Mouse (Mus musculus) stomach, postnatal 0 days (tissue): ENCODE data around the gene Gatad2a.

ENCODE experiments used
- CTCF ChIP-seq: IDR thresholded peaks from 2 replicates; pipeline ENCODE4 v1.5.1; 2016; ENCODE audit warnings: antibody characterized with exemption, low read depth, mild to moderate bottlenecking, moderate library complexity
- EP300 ChIP-seq: optimal IDR thresholded peaks from 2 replicates; pipeline ENCODE3; 2016; ENCODE audit warnings: antibody characterized with exemption

DNA sequence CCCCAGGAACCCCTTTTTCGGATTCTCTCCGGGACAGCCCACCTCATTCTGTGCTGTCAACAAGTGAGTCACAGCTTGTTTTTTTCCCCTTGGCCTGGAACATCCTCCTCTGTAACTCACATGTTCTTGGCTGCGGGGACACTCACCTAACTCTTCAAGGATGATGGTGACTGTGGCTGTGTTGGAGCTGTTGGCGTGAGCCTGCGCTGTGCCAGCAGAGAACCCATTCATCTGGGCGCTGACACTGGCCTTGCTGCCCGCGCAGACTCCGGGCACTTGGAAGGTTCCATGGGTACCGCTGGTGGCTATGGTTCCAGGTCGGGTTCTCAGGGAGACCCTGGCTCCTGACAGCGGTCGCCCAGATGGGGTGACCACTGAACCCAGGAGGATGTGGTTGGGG is 112.0 kb downstream of the Gatad2a start:
- TF ChIP-seq CTCF (no peak), EP300 (no peak)
